Mouse (Mus musculus): ENCODE measurements at regions not wholly inside any gene's neighbourhood (a gene's known extent, or its start where the extent isn't known, plus 50 kb on each side); places are given as distances from the start of the nearest gene placed in this dataset.

DNA sequence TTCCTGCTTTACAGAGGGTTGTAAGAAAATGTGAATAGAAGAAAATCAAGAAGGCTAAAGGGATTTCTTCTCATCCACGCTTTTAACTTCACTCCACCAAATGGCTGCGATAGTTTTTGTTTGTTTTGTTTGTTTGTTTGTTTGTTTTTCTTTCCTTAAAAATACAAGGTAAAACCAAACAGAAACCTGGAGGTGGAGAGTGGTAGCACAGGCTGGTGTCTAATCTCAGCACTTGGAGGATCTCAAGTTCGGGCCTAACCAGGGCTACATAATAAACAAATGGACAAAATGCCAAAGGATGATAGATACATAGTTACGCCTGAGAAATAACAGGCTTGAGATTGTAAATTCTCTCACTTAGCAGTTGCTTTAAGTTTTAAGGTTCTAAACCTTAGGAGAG is 50.8 kb upstream of the Mboat1 start:
- DNase-seq (ENCODE audit: low spot score in 2 of 2) = no peak

DNA sequence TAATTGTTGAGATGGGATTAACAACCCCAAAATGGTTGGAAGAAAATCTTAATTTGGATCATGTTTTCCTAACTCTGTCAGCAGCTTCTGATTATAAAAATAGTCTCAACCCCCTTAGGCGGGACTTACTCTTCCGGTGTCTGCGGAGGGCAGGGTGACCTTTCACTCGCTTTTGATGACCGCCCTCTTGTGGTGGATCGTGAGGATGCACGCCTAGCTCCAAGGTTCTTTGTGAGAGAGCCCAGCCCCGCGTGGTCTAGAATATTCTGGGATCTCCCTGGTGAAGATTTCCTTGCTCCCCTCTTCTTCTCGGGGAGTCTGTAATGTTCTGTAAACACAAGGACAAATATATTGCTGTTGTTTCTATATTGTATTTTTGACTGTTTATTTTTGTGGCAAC is 51.3 kb upstream of the Mboat1 start:
- peak; percentile 77 to 81 for DNase-seq (ENCODE audit: low spot score in 2 of 2)

GRCm38 (mm10) chr13:30084386-30084785 is 51.9 kb upstream of the Mboat1 start:
- no peak for DNase-seq (ENCODE audit: low spot score in 2 of 2)

DNA sequence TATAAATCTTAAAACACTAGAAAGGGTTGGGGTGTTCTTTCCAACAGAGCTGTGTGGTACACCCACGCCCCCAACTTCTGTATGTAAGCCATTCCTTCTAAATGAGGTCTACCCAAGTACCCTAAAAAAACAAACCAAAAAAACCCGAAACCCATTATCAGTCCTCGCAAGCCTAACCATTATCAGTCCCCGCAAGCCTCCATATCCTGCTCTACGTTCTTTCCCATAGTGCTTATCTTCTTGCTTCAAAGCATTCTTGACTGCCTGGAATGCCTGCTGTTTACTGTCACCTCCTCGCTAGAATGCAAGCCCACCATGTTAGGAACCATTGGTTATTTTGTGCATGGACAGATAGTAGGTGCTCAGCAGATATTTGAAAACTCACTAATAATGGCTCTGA is 52.3 kb upstream of the Mboat1 start:
- no peak for DNase-seq (ENCODE audit: low spot score in 2 of 2)

GRCm38 (mm10) chr13:30082761-30083160 is 53.5 kb upstream of the Mboat1 start:
- DNase-seq (ENCODE audit: low spot score in 2 of 2) = no peak

- no peak for DNase-seq (ENCODE audit: low spot score in 2 of 2)
Observed at GRCm38 (mm10) chr13:30080705-30081474, 55.4 kb upstream of the Mboat1 start.

DNA sequence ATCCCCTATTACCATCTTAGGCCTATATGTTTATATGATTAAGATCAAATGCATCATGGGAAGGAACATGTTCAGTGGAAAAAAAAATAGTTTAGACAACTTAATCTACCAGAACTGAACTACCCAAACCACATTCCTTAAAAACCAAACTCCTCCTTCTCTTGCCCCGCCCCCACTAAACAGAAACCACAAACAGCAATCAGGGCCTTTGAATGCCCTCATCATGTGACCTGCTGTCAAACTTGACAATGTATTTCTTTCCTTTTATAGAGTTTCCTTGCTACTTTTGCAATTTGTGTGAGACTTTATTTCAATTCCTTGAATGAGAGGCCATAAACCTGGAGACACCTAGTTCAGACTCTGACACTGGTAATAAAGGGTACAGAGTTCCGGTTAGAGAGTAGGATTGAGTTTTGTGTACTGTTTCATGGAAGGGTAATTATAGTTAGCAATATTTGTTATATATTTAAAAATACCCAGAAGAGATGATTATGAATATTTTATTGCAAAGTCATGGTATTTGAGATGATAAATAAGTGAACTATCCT is 61.7 kb upstream of the Mboat1 start:
- no peak for DNase-seq (ENCODE audit: low spot score in 2 of 2)

DNA sequence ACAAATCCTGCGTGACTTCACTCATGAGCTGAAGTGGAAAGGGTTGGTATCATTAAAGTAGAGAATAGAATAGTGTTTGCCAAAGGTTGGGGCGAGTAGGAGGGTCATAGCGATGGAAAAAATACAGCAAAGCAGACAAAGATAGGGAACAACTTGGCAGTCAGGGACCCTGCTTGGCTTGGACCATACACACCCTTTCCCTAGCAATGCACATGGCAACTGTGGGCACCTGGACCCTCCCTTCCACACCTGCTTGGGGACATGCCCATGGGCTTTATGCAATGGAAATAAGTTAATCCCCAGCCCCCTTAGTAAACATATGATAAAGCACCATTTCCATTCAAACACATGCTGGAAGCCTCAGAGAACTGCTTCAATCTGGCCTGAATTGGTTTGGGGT is 62.2 kb upstream of the Mboat1 start:
- DNase-seq (ENCODE audit: low spot score in 2 of 2) = no peak

GRCm38 (mm10) chr13:30069397-30069796 is 66.9 kb upstream of the Mboat1 start:
- no peak for DNase-seq (ENCODE audit: low spot score in 2 of 2)

DNA sequence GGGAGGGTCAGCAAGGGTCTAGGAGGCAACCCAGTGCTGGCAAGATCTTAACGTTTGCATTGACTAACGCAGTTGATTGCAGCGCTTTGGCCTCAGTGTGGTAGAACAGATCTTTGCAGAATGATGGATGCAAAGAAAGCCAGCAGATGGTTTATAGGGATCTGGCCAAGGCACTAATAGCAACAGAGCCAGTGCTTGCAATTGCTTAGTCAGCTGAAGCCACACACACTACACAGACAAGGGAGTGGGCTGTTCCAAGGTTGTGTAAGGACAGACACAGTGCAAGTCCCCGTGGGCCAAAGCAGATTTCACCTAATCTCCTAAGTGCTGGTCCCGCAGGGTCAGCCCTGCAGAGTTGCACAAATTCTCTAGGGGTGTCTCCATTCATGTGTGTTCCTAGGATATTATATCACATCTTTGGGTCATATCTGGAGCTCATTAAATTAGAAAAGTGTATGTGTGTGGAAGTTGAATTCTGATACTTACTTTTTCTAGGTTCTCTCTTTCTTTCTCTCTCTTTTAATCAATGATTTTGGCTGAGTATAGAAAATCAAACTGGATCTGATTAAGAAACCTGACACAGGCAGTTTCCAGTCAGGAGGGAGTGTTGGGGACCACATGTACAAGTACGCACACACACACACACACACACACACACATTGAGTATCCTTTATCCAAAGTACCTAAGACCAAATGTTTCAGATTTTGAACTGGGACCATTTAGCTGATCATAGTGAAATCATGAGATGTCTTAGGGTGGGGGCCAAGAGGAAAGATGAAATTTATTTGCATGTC is 68.5 kb upstream of the Mboat1 start:
- DNase-seq (ENCODE audit: low spot score in 2 of 2) = no peak

- no peak for DNase-seq (ENCODE audit: low spot score in 2 of 2)
Observed at GRCm38 (mm10) chr13:30065520-30065919, 70.8 kb upstream of the Mboat1 start.

GRCm38 (mm10) chr13:30063741-30064140 is 72.5 kb upstream of the Mboat1 start:
- DNase-seq (ENCODE audit: low spot score in 2 of 2) = no peak

GRCm38 (mm10) chr13:30062285-30062684 is 74.0 kb upstream of the Mboat1 start:
- DNase-seq (ENCODE audit: low spot score in 2 of 2) = no peak

- no peak for DNase-seq (ENCODE audit: low spot score in 2 of 2)
Observed at GRCm38 (mm10) chr13:30055141-30055645, 69.3 kb upstream of the E2f3 start.

DNA sequence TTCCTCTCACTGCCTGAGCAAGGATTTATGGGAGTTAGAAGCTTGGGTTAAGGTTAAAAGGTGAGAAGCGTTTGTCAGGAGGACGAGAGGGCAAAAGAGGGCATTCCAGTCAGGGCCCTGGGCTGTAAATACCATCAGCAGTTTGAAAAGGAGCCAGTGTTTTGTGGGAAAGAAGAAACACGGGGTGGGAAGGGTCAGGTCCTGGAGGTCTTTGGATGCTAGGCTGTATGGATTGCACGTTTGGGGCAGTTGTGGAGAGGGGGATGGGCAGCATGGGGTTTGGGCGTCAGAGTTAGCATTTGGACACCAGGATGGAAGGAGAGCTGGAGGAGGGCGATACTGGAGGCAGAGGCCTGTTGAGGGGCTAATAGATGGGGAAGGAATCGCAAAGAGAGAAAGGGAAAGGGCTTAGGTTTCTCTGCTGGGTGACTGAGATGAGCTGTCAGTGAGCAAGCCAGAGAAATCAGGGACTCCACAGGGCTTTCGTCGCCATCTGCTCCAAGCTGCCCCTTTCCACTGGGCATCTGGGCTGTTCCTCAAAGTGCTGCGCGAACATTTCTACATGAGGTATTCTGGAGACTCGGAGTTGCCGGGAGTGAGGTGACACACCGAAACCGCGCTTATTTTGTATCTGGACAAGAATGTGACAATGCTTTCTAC is 66.2 kb upstream of the E2f3 start:
- no peak for DNase-seq (ENCODE audit: low spot score in 2 of 2)

DNA sequence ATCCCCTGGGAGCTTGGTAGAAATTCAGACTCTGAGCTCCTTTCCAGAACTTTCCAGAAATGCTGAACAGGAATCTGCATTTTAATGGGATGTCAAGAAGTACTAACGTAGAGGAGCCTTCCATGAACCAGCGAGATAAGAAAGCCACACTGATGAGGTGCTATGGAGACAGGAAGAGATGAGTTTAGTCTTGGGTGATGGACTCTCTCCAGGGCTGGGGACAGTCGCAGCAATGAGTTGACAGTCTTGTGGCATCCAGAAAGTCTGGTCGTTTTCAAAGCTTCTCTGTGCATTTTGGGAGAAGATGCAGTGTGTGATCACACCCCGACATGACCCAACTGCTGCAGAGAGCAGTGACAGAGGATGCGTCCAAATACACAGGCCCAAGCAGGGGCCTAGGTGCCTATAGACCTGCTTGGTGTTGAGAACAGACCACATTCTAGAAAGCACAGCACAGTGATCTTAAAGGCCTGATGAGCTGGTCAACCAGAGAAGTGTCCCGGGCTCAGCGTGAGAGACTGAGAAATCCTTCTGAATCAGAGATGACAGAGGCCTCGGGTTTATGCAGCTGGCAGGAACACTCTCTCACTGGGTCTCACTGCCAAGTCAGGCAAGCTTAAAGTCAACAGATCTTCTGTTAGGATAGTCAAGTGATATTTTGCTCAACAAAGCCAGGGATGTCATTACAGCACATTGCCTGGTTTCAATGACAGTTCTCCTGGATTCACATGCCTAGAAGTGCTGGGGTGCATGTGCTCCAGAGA is 65.1 kb upstream of the E2f3 start:
- DNase-seq (ENCODE audit: low spot score in 2 of 2) = no peak

DNA sequence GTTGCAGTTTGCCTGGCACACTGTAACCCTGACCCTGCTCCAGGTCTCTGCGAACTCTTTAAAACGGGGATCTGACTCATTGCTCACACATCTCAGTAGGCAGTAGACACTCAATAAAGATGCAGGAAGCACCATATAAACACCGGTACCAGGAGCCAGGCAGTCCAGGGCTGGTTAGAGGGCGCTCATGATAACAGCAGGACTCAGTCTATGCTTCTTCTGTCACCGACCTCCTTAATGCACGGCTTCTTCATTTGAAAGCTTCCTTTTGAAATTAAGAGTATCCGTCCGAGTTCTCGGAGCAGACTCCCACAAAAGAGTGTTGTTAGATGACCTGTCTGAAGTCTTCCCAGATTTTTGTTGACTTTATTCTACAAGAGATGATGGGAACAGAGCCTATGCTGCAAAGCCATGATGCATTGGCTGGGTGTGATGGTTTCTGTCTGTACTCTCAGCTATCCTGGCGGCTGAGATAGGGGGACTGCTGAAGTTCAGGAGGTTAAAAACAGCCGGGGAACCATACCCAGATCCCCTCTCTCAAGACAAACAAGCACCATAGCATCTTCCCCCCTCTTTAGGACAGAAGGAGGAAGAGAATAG is 62.5 kb upstream of the E2f3 start:
- no peak for DNase-seq (ENCODE audit: low spot score in 2 of 2)

DNA sequence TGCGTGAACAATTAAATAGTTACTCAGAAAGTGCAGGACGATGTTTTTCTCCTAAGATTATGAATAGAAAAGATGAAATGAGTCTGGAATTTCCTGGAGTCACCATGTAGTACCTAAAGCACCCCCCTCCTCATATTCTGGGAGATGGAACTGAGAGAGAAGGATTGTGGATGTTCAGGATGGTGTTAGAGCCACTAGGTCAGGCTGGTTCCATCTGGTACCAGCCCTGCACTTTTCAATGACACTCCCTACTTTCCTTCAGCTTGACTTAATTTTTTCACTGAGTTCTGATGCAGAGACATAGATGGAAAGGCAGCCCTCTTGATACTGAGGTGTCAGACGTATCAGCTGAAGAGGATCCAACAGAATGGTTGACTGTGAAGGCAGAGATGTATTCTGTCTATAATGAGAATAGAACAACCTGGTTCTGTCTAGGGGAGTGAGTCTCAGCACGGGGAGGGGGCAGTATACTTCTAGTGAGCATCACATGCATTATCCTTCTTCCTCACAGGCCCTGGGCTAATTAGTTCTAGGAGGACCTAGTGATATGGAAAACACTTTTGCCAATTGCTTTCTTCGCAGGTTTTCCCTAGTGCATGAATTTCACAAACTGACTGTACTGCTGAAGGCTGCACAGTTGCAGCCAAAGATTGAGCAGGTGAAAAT is 60.8 kb upstream of the E2f3 start:
- DNase-seq (ENCODE audit: low spot score in 2 of 2) = no peak

DNA sequence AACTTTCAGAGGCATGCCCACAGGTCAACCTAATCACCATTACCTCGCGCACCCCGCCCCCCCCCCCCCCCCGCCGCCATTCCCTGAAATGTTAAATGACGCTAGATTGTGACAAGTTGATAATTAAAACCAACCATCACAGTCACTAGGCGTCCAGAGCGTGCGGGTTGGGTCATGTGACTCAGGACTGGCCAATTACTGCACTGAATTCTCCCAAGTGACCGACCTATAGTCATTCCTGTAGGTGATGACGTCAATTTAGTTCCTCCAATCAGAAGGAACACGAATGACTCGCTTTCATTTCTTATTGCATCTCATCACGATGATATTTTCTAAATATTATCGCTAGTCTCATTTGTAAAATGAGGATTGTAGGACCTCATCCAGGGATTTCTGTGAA is 60.2 kb upstream of the E2f3 start:
- no peak for DNase-seq (ENCODE audit: low spot score in 2 of 2)

DNA sequence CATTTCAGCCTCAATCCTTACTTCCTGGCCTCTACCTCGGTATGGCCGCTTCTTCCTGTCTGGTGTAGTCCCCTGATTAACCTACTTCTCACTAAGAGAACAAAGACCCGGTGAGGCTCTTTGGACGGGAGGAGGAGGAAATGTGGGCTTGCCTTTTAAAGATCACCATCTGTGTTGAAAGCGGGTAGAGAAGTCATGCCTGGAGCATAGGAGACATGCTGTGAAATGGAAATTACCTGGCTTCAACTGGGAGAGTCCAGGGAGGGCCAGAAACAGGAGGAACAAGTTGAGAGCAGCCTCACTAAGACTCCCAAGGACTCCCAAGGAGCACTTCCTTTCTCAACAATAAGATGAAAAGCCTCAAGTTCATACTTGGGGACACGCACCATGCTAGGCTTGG is 59.4 kb upstream of the E2f3 start:
- no peak for DNase-seq (ENCODE audit: low spot score in 2 of 2)

All from adrenal gland, adult 18-20 months (tissue).